Mouse (Mus musculus): ENCODE results near the gene Uckl1. TPM values are rescaled to one million over a fixed set of nuclear protein-coding genes. Genes with fewer than 3 reads are reported as not detected.

Uckl1 gene
- polyA plus RNA-seq, 1 experiment from 2014 or later: 49.1 TPM

- no peak overlapping the region for H3K27ac ChIP-seq (ENCODE audit: low read length)
- no peak for ATAC-seq (ENCODE audit: low read depth)
- no peak overlapping the region for H3K9ac ChIP-seq (ENCODE audit: low read length)
- H3K36me3 ChIP-seq (ENCODE audit: control insufficient read depth, insufficient read depth, low read length): no peaks in the 10 kb centered on the region
- H3K27me3 ChIP-seq (ENCODE audit: control insufficient read depth, insufficient read depth, low read depth, low read length): no peaks in the 10 kb centered on the region
- no peaks in the 10 kb centered on the region for H3K9me3 ChIP-seq (ENCODE audit: control insufficient read depth, low read length)
- no peak overlapping the region for H3K4me3 ChIP-seq (ENCODE audit: low read length)
- 66% methylated on average over 2 of the region's 2 CpGs for WGBS
- H3K4me2 ChIP-seq (ENCODE audit: low read depth, low read length): no peak overlapping the region
- H3K4me1 ChIP-seq (replicated peaks; ENCODE audit: control insufficient read depth, insufficient read depth, low read length): peaks cover 7% of the 10 kb centered on the region
Observed at GRCm38 (mm10) chr2:181577126-181577525, 7.6 kb downstream of the Uckl1 start.

GRCm38 (mm10) chr2:181576613-181577012 lies 8.1 kb downstream of the Uckl1 start:
- Histone ChIP-seq H3K4me1 (replicated peaks; ENCODE audit: control insufficient read depth, insufficient read depth, low read length) (peaks cover 7% of the 10 kb centered on the region), H3K27me3 (ENCODE audit: control insufficient read depth, insufficient read depth, low read depth, low read length) (no peaks in the 10 kb centered on the region), H3K9me3 (ENCODE audit: control insufficient read depth, low read length) (no peaks in the 10 kb centered on the region), H3K4me2 (ENCODE audit: low read depth, low read length) (no peak overlapping the region), H3K9ac (ENCODE audit: low read length) (no peak overlapping the region), H3K36me3 (ENCODE audit: control insufficient read depth, insufficient read depth, low read length) (no peaks in the 10 kb centered on the region), H3K27ac (ENCODE audit: low read length) (no peak overlapping the region), H3K4me3 (ENCODE audit: low read length) (no peak overlapping the region)
- WGBS: 83% methylated on average over 2 of the region's 2 CpGs
- ATAC-seq (ENCODE audit: low read depth): no peak

GRCm38 (mm10) chr2:181574921-181575545 lies 9.7 kb downstream of the Uckl1 start:
- Histone ChIP-seq H3K4me3 (ENCODE audit: low read length) (no peak overlapping the region), H3K9ac (ENCODE audit: low read length) (no peak overlapping the region), H3K27ac (ENCODE audit: low read length) (no peak overlapping the region), H3K27me3 (ENCODE audit: control insufficient read depth, insufficient read depth, low read depth, low read length) (no peaks in the 10 kb centered on the region), H3K9me3 (ENCODE audit: control insufficient read depth, low read length) (no peaks in the 10 kb centered on the region), H3K4me2 (ENCODE audit: low read depth, low read length) (no peak overlapping the region), H3K36me3 (ENCODE audit: control insufficient read depth, insufficient read depth, low read length) (no peaks in the 10 kb centered on the region), H3K4me1 (replicated peaks; ENCODE audit: control insufficient read depth, insufficient read depth, low read length) (0 out of 2 replicates have a peak, but pooled peaks cover 2% of the 10 kb centered on the region)
- no peak for ATAC-seq (ENCODE audit: low read depth)
- 91% methylated on average over 7 of the region's 7 CpGs for WGBS

GRCm38 (mm10) chr2:181573961-181574360 lies 10.7 kb downstream of the Uckl1 start:
- H3K9me3 ChIP-seq (ENCODE audit: control insufficient read depth, low read length): no peaks in the 10 kb centered on the region
- no peak overlapping the region for H3K27ac ChIP-seq (ENCODE audit: low read length)
- no peak for ATAC-seq (ENCODE audit: low read depth)
- no peak overlapping the region for H3K9ac ChIP-seq (ENCODE audit: low read length)
- no peaks in the 10 kb centered on the region for H3K27me3 ChIP-seq (ENCODE audit: control insufficient read depth, insufficient read depth, low read depth, low read length)
- WGBS: 84% methylated on average over 9 of the region's 9 CpGs
- H3K36me3 ChIP-seq (ENCODE audit: control insufficient read depth, insufficient read depth, low read length): no peaks in the 10 kb centered on the region
- H3K4me3 ChIP-seq (ENCODE audit: low read length): no peak overlapping the region
- H3K4me2 ChIP-seq (ENCODE audit: low read depth, low read length): no peak overlapping the region
- H3K4me1 ChIP-seq (replicated peaks; ENCODE audit: control insufficient read depth, insufficient read depth, low read length): no peaks in the 10 kb centered on the region

- H3K4me2 ChIP-seq (ENCODE audit: low read depth, low read length): no peak overlapping the region
- 92% methylated on average over 15 of the region's 15 CpGs for WGBS
- no peaks in the 10 kb centered on the region for H3K36me3 ChIP-seq (ENCODE audit: control insufficient read depth, insufficient read depth, low read length)
- no peak overlapping the region for H3K27ac ChIP-seq (ENCODE audit: low read length)
- H3K9ac ChIP-seq (ENCODE audit: low read length): no peak overlapping the region
- ATAC-seq (ENCODE audit: low read depth): no peak
- no peaks in the 10 kb centered on the region for H3K9me3 ChIP-seq (ENCODE audit: control insufficient read depth, low read length)
- no peaks in the 10 kb centered on the region for H3K4me1 ChIP-seq (replicated peaks; ENCODE audit: control insufficient read depth, insufficient read depth, low read length)
- H3K27me3 ChIP-seq (ENCODE audit: control insufficient read depth, insufficient read depth, low read depth, low read length): no peaks in the 10 kb centered on the region
- H3K4me3 ChIP-seq (ENCODE audit: low read length): no peak overlapping the region
Observed at GRCm38 (mm10) chr2:181572921-181573920, 11.5 kb downstream of the Uckl1 start.

- no peaks in the 10 kb centered on the region for H3K9me3 ChIP-seq (ENCODE audit: control insufficient read depth, low read length)
- no peaks in the 10 kb centered on the region for H3K4me1 ChIP-seq (replicated peaks; ENCODE audit: control insufficient read depth, insufficient read depth, low read length)
- H3K4me3 ChIP-seq (ENCODE audit: low read length): no peak overlapping the region
- no peak overlapping the region for H3K27ac ChIP-seq (ENCODE audit: low read length)
- no peak overlapping the region for H3K9ac ChIP-seq (ENCODE audit: low read length)
- no peaks in the 10 kb centered on the region for H3K27me3 ChIP-seq (ENCODE audit: control insufficient read depth, insufficient read depth, low read depth, low read length)
- WGBS: 87% methylated on average over 11 of the region's 11 CpGs
- no peaks in the 10 kb centered on the region for H3K36me3 ChIP-seq (ENCODE audit: control insufficient read depth, insufficient read depth, low read length)
- no peak for ATAC-seq (ENCODE audit: low read depth)
- H3K4me2 ChIP-seq (ENCODE audit: low read depth, low read length): no peak overlapping the region
Observed at GRCm38 (mm10) chr2:181571941-181572670, 12.6 kb downstream of the Uckl1 start.

- no peak for ATAC-seq (ENCODE audit: low read depth)
- 63% methylated on average over 6 of the region's 6 CpGs for WGBS
Observed at GRCm38 (mm10) chr2:181570921-181571595, 13.6 kb downstream of the Uckl1 start.

GRCm38 (mm10) chr2:181570375-181570774 lies 14.3 kb downstream of the Uckl1 start:
- no peak for ATAC-seq (ENCODE audit: low read depth)
- no peak overlapping the region for H3K4me2 ChIP-seq (ENCODE audit: low read depth, low read length)
- no peaks in the 10 kb centered on the region for H3K36me3 ChIP-seq (ENCODE audit: control insufficient read depth, insufficient read depth, low read length)
- no peaks in the 10 kb centered on the region for H3K27me3 ChIP-seq (ENCODE audit: control insufficient read depth, insufficient read depth, low read depth, low read length)
- WGBS: 81% methylated on average over 8 of the region's 8 CpGs
- no peak overlapping the region for H3K9ac ChIP-seq (ENCODE audit: low read length)
- H3K4me1 ChIP-seq (replicated peaks; ENCODE audit: control insufficient read depth, insufficient read depth, low read length): no peaks in the 10 kb centered on the region
- H3K9me3 ChIP-seq (ENCODE audit: control insufficient read depth, low read length): no peaks in the 10 kb centered on the region
- no peak overlapping the region for H3K27ac ChIP-seq (ENCODE audit: low read length)
- no peak overlapping the region for H3K4me3 ChIP-seq (ENCODE audit: low read length)

More at GRCm38 (mm10) chr2:181570921-181571595, 13.6 kb downstream of the Uckl1 start:
- H3K4me3 ChIP-seq (ENCODE audit: low read length): no peak overlapping the region
- no peaks in the 10 kb centered on the region for H3K4me1 ChIP-seq (replicated peaks; ENCODE audit: control insufficient read depth, insufficient read depth, low read length)
- H3K27me3 ChIP-seq (ENCODE audit: control insufficient read depth, insufficient read depth, low read depth, low read length): no peaks in the 10 kb centered on the region
- H3K9ac ChIP-seq (ENCODE audit: low read length): no peak overlapping the region
- H3K36me3 ChIP-seq (ENCODE audit: control insufficient read depth, insufficient read depth, low read length): no peaks in the 10 kb centered on the region
- H3K27ac ChIP-seq (ENCODE audit: low read length): no peak overlapping the region
- no peaks in the 10 kb centered on the region for H3K9me3 ChIP-seq (ENCODE audit: control insufficient read depth, low read length)
- H3K4me2 ChIP-seq (ENCODE audit: low read depth, low read length): no peak overlapping the region
